Mouse (Mus musculus) hindbrain, embryonic 14.5 days (tissue): Measurements from ENCODE around the gene Acot8. TPM values are rescaled to one million over a fixed set of nuclear protein-coding genes. Genes with fewer than 3 reads are reported as not detected.

Source experiments
- ATAC-seq: fragments of 200-750 bp; cut with Nextera tagmentation; 2 replicates; pipeline ENCODE4 v1.8.0; 2017; ENCODE audit warnings: moderate number of reproducible peaks, mild to moderate bottlenecking, moderate TSS enrichment, moderate library complexity; ENCODE audit not compliant: low FRiP score
- DNase-seq: peaks from one replicate; pipeline ENCODE4 v3.0.0-alpha.2; 2015; ENCODE audit warnings: low spot score
- H3K27ac ChIP-seq: fragments of 300-500 bp; sonication (generic); 2 replicates; pipeline ENCODE4 v1.5.1; 2014; ENCODE audit warnings: mild to moderate bottlenecking, moderate library complexity
- H3K27me3 ChIP-seq: fragments of 300-500 bp; sonication (generic); 2 replicates; pipeline ENCODE4 v1.6.1; 2014; ENCODE audit warnings: mild to moderate bottlenecking, low read length, mixed read lengths; ENCODE audit not compliant: control insufficient read depth, insufficient read depth
- H3K36me3 ChIP-seq: fragments of 300-500 bp; sonication (generic); replicated peaks from 2 replicates; pipeline ENCODE4 v1.6.1; 2014; ENCODE audit not compliant: control insufficient read depth, insufficient read depth
- H3K4me1 ChIP-seq: fragments of 300-500 bp; sonication (generic); replicated peaks from 2 replicates; pipeline ENCODE4 v1.6.1; 2014; ENCODE audit warnings: antibody characterized with exemption, low read length, mixed read lengths; ENCODE audit not compliant: control insufficient read depth, insufficient read depth
- H3K4me2 ChIP-seq: fragments of 300-500 bp; sonication (generic); replicated peaks from 2 replicates; pipeline ENCODE4 v1.6.1; 2014; ENCODE audit warnings: mild to moderate bottlenecking, moderate library complexity
- H3K4me3 ChIP-seq: fragments of 300-500 bp; sonication (generic); replicated peaks from 2 replicates; pipeline ENCODE4 v1.5.1; 2014; ENCODE audit warnings: mild to moderate bottlenecking, low read length
- H3K9ac ChIP-seq: fragments of 300-500 bp; sonication (generic); 2 replicates; pipeline ENCODE4 v1.6.1; 2014
- H3K9me3 ChIP-seq: fragments of 300-500 bp; sonication (generic); 2 replicates; pipeline ENCODE4 v1.6.1; 2016; ENCODE audit warnings: low read length; ENCODE audit not compliant: control insufficient read depth
- WGBS: fragments of 180-500 bp; shearing (Covaris S2); extraction: QIAGEN DNeasy Blood & Tissue Kit; methylation state at CpG from one replicate; pipeline ENCODE4 v1.1.7; 2014; 5-methylcytosine and 5-hydroxymethylcytosine counted together
- polyA plus RNA-seq: library from polyadenylated mRNA; unstranded; fragments of >200 nt; fragmentation: Nextera tagmentation; extraction: Ambion mirVana; gene quantifications from 2 replicates; pipeline ENCODE4 v1.2.1, GENCODE M21; 2014

Acot8 gene
- polyA plus RNA-seq, 1 experiment from 2014 or later = 20.8 TPM

DNA sequence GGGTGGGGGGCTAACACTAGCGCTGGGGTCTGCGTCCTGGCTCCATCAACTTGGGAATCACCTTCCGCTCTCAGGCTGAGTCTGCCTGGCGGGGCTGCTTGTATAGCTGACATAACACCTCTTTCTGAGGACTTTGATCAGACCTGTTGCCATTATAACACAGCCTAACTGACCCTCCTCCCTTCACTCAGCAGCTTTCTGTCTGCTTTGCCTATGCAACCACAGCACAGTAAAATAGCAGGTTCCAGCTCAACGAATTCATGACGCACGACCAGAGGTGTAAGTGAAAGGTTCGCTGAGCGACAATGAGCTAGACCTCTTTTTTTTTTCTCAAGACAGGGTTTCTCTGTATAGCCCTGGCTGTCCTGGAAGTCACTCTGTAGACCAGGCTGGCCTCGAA is 26.3 kb upstream of the Acot8 start:
- 87% methylated on average over 10 of the region's 10 CpGs for WGBS
- no peaks in the 10 kb centered on the region for H3K27me3 ChIP-seq
- H3K36me3 ChIP-seq = peaks cover 27% of the 10 kb centered on the region
- H3K27ac ChIP-seq = no peak overlapping the region
- H3K9ac ChIP-seq = no peak overlapping the region
- no peak for DNase-seq
- H3K4me1 ChIP-seq = peaks cover 16% of the 10 kb centered on the region
- H3K9me3 ChIP-seq = no peaks in the 10 kb centered on the region
- ATAC-seq = no peak
- no peak overlapping the region for H3K4me2 ChIP-seq
- no peak overlapping the region for H3K4me3 ChIP-seq

DNA sequence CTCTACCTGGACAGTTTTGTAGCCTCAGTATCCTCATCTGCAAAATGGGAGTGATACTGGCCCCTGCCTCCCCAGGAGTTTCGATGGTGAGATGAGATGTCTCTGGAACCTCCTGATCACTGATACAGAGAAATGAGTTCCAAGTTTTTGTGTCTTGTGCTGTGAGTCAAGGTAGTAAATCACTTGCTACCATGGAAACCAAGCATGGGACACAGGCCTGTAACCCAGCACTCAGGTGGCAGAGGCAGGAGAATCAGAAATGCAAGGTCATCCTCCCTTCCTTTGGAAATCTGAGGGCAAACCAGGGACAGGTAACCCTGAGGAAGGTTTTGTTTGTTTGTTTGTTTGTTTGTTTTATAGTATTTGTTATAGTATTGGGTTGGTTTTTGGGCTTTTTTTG is 24.4 kb upstream of the Acot8 start:
- DNase-seq (no peak), ATAC-seq (no peak)
- Histone ChIP-seq H3K4me1 (peaks cover 13% of the 10 kb centered on the region), H3K9ac (no peak overlapping the region), H3K9me3 (no peaks in the 10 kb centered on the region), H3K27me3 (no peaks in the 10 kb centered on the region), H3K36me3 (peaks cover 42% of the 10 kb centered on the region), H3K4me3 (no peak overlapping the region), H3K4me2 (no peak overlapping the region), H3K27ac (no peak overlapping the region)
- WGBS = 96% methylated on average over 1 of the region's 1 CpGs

DNA sequence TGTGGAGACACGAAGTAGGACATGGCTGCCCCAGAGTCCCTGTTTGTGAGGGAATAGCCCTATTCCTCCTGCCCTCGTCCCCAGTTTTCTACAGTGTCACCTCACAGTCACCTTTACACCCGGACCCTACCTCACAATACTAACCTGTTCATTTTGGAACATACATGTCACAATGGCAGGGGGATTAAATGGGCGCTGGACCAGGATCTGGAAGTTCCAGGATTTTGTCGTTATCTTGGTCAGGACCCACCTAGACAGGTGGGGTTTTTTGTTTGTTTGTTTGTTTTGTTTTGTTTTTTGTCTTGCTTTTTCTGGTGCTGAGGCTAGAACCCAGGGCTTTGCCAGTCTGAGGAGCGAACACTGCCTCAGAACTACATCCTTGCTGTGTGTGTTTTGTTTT is 23.8 kb upstream of the Acot8 start, which contains the start of gene Spata25:
TSS of gene Spata25 (minus strand) at position 101 of the 400 bp plus-strand sequence.
- Histone ChIP-seq H3K27me3 (no peaks in the 10 kb centered on the region), H3K9me3 (no peaks in the 10 kb centered on the region), H3K9ac (no peak within 1 kb of the TSS), H3K4me2 (no peak within 1 kb of the TSS), H3K4me1 (peaks cover 16% of the 10 kb centered on the region), H3K4me3 (no peak within 1 kb of the TSS), H3K36me3 (peaks cover 42% of the 10 kb centered on the region), H3K27ac (no peak within 1 kb of the TSS)
- WGBS = 91% methylated on average over 6 of the region's 6 CpGs
- no peak for ATAC-seq
- DNase-seq = no peak

DNA sequence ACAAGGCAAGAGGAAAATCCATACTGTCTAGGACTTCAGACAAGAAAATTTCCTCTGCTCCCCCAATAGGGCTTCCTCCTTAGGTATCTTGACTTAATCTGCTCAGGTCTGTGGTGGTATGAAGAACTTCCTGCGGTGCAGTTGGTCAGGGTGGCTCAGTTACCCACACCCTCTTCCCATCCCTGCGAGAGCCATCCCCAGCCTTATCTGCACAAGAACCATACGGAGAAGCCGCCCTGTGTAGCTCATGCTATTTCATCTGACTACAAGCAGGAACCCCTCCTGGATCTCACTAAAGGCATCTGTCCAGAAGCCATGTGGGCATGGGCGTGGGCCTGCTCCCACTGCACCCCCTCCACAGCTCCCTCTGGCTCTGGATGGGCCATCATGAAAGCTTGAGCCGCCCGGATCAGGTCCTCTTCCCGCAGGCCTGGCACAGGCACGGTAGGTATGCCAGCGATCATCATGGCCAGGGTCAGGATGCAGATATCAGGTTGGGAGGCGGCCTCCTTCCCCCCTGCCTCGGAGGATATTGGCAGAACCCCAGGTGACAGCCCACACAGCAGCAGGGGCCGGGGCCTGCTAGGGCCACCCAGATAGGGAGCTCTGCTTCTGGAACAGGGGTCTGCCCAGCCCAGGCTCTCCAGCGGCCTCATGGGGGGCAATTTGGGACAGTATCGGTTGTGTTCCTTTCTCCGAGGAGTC is 22.6 kb upstream of the Acot8 start:
- H3K4me2 ChIP-seq = no peak overlapping the region
- H3K36me3 ChIP-seq = peaks cover 42% of the 10 kb centered on the region
- H3K9ac ChIP-seq = no peak overlapping the region
- no peak overlapping the region for H3K27ac ChIP-seq
- no peaks in the 10 kb centered on the region for H3K27me3 ChIP-seq
- H3K4me3 ChIP-seq = no peak overlapping the region
- H3K9me3 ChIP-seq = no peaks in the 10 kb centered on the region
- peaks cover 11% of the 10 kb centered on the region; the same call in 1 of the 2 replicates for H3K4me1 ChIP-seq
- DNase-seq = no peak
- ATAC-seq = no peak
- 93% methylated on average over 16 of the region's 16 CpGs for WGBS

DNA sequence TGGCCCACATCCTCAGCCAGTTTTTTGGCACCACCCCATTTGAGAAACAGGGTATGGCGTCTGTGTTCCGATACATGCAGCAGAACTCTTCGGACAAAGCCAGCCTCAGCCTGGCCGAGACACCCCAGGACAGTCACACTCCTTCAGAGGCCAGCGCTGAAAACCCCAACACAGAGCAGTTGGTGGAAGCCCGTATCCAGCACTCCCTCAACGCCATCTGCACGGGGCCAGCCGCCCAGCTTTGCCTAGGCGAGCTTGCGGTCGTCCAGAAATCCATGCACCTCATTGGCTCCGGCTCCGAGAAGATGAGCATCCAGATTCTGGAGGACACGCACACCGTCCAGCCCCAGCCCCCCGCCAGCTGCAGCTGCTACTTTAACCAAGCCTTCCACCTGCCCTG is 20.8 kb upstream of the Acot8 start:
- H3K27ac ChIP-seq = no peak overlapping the region
- no peaks in the 10 kb centered on the region for H3K9me3 ChIP-seq
- ATAC-seq (no peak), DNase-seq (no peak)
- WGBS = 95% methylated on average over 17 of the region's 17 CpGs
- H3K4me2 ChIP-seq = no peak overlapping the region
- H3K4me1 ChIP-seq = peaks cover 13% of the 10 kb centered on the region; the same call in 1 of the 2 replicates
- H3K27me3 ChIP-seq = no peaks in the 10 kb centered on the region
- no peak overlapping the region for H3K4me3 ChIP-seq
- no peak overlapping the region for H3K9ac ChIP-seq
- peaks cover 57% of the 10 kb centered on the region for H3K36me3 ChIP-seq

DNA sequence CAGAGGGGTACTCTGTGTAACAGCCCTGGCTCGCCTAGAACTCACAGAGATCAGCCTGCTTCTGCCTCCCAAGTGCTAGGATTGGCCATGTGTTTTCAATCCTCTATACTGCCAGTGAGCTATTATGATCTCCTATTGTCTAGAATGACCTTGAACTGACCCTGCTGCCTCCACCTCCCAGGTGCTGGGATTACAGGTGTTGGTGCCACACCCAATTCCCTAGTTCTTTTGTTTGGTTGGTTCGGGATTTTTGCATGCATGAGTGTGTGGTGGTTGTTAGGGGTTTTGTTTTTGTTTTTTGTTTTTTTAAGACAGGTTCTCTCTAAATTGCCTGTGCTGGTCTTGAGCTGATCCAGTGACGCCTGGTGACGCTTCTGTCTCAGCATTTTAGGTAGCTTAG is 19.3 kb upstream of the Acot8 start:
- DNase-seq = no peak
- ATAC-seq = no peak
- peaks cover 13% of the 10 kb centered on the region; the same call in 1 of the 2 replicates for H3K4me1 ChIP-seq
- no peak overlapping the region for H3K9ac ChIP-seq
- 93% methylated on average over 4 of the region's 4 CpGs for WGBS
- no peaks in the 10 kb centered on the region for H3K9me3 ChIP-seq
- peaks cover 63% of the 10 kb centered on the region for H3K36me3 ChIP-seq
- no peak overlapping the region for H3K27ac ChIP-seq
- H3K27me3 ChIP-seq = no peaks in the 10 kb centered on the region
- H3K4me3 ChIP-seq = peak overlapping the region; percentile 64
- H3K4me2 ChIP-seq = peak overlapping the region; percentile 60

DNA sequence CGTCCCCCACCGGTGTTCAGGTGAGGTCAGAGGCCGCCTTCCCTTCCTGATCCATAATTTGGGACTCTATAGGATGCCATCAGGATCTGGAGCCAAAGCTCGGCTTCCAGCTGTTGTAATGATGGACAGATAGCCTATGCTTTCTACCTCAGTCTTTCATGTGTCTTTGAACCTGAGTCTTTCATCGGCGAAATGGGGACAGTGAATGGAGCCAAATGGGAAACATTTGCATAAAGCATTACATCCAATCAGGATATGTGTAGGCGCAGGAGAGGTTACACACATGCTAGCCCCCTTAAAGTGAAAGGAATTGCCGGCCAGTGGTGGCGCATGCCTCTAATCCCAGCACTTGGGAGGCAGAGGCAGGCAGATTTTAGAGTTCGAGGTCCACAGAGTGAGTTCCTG is 18.5 kb upstream of the Acot8 start:
- Histone ChIP-seq H3K4me3 (peak overlapping the region; percentile 64), H3K36me3 (peaks cover 57% of the 10 kb centered on the region), H3K9ac (peak overlapping the region; percentile 77), H3K27ac (peak overlapping the region; percentile 94), H3K9me3 (no peaks in the 10 kb centered on the region), H3K4me1 (peaks cover 13% of the 10 kb centered on the region; the same call in 1 of the 2 replicates), H3K4me2 (peak overlapping the region; percentile 60), H3K27me3 (no peaks in the 10 kb centered on the region)
- ATAC-seq (peak; percentile 56), DNase-seq (peak; percentile 59)
- WGBS = 1% methylated on average over 10 of the region's 10 CpGs

DNA sequence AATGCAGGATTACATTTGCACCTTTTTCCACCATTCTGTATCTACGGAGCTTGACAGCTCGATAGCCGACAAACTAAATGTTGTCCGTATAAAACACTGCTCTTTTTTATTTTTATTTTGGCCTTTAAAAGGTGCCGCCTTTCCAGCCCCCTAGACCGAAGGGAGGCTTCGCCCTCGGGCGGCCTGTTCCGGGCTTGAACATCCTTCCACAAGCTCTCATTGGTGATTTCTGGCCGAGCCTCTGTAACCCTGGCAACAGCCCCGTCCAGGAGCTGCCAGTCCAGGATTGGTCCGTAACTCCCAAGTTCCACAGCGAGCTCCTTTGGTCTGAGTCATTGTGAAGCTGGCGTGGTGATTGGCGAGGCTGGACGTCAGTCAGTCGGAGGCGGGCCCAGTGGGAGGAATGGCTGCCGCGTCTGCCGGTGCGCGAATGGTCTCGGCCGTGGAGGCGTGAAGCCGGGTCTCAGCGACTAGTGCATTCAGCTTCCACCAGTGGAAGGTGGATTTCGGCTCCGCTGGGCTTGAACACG is 18.0 kb upstream of the Acot8 start, which contains the start of gene Zswim1:
TSS of gene Zswim1 (plus strand) at position 51 of the 530 bp plus-strand sequence.
- Histone ChIP-seq H3K27me3 (no peaks in the 10 kb centered on the region), H3K4me3 (peak within 1 kb of the TSS; percentile 64), H3K9ac (peak within 1 kb of the TSS; percentile 77), H3K9me3 (no peaks in the 10 kb centered on the region), H3K4me2 (peak within 1 kb of the TSS; percentile 60), H3K36me3 (peaks cover 53% of the 10 kb centered on the region), H3K4me1 (peaks cover 13% of the 10 kb centered on the region; the same call in 1 of the 2 replicates), H3K27ac (peak within 1 kb of the TSS; percentile 94)
- peak; percentile 100 for DNase-seq
- WGBS = 1% methylated on average over 32 of the region's 32 CpGs
- ATAC-seq = peak; percentile 99

DNA sequence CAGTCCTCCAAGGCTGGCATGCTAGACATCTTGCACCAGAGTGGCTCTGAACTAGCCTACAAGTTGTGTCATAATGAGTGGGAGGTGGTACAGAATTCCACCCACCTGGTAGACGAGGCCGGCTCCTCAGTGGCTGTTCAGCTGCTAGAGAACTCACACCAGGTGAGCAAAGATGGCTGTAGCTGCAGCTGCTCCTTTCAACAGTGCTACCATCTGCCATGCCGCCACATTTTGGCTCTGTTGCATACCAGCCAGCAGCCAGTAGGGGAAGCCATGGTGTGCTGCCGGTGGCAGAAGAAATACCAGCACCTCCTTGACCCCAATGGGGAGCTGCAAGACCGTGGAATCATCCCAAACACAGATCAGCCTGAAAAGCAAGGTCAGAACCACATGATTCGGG is 16.4 kb upstream of the Acot8 start:
- H3K9me3 ChIP-seq = no peaks in the 10 kb centered on the region
- peaks cover 36% of the 10 kb centered on the region for H3K36me3 ChIP-seq
- no peak overlapping the region for H3K27ac ChIP-seq
- no peak overlapping the region for H3K4me2 ChIP-seq
- H3K27me3 ChIP-seq = no peaks in the 10 kb centered on the region
- no peak overlapping the region for H3K9ac ChIP-seq
- H3K4me3 ChIP-seq = no peak overlapping the region
- DNase-seq (no peak), ATAC-seq (no peak)
- WGBS = 86% methylated on average over 6 of the region's 6 CpGs
- H3K4me1 ChIP-seq = peaks cover 13% of the 10 kb centered on the region; the same call in 1 of the 2 replicates
